Mouse (Mus musculus): ENCODE measurements at regions not wholly inside any gene's neighbourhood (a gene's known extent, or its start where the extent isn't known, plus 50 kb on each side); places are given as distances from the start of the nearest gene placed in this dataset.
A peak's percentile ranks its signal among the peaks of the same experiment; 100 is the strongest.

DNA sequence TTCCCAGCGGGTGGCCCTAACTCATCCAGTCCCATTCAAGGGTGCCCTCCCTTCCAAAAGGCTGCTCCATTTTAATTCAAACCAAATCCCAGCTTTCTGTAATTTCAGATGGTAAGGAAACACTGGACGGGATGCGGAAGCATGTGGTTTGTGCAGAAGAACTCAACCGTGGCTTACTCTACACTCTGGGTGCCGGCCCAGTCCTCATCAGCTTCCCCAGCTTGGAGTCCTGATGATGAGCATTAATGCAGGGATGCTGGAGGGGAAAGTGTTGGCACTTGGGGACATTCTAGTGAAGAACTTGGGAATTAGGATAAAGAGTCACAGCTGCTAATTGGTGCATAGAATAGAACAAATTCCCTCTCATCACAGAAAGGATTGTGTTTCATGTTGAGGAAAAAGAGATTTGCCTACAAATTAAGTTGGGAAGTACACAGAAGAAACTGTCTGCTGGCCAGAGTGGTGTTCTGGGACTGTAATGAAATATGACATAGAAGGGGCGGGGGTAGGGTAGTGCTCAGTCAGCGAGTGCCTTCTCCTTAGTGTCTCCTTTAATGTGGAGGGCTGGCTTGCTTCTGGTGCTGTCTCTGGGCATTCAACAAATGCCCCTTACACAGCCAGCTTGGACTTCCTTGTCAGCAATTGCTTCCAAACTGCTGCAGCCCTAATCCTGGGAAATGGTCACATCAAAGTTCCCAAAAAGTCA, 285.0 kb upstream of the Bmper start:
- 79% methylated on average over 7 of the region's 7 CpGs for WGBS
- Histone ChIP-seq H3K4me2 (no peak overlapping the region), H3K36me3 (no peaks in the 10 kb centered on the region), H3K9ac (no peak overlapping the region), H3K27ac (ENCODE audit: poor library complexity, severe bottlenecking) (no peak overlapping the region), H3K4me1 (replicated peaks) (no peaks in the 10 kb centered on the region), H3K4me3 (no peak overlapping the region), H3K9me3 (replicated peaks) (peaks cover 4% of the 10 kb centered on the region; the same call in 1 of the 2 replicates), H3K27me3 (replicated peaks) (no peaks in the 10 kb centered on the region)
- no peak for ATAC-seq (ENCODE audit: insufficient number of reproducible peaks, low FRiP score)

DNA sequence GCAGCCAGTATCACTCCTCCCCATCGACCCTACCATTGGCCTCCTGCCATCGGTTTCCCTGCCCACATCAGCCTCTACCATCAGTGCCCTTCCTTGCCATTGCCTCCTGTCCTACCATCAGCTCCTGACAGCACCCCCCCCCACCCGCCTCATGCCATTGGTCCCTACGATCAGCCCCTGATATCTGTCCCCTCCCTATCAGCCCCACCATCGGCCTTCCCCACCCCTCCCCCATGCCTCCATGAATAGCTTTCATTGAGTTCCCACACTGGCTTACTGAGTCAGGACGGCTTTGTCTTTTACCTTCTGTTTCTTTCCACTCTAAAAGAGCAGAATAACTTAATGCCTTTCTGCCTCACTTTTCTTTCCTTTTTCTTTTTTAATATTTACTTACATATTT, 277.9 kb upstream of the Bmper start:
- no peak overlapping the region for H3K9ac ChIP-seq
- no peak for ATAC-seq (ENCODE audit: insufficient number of reproducible peaks, low FRiP score)

DNA sequence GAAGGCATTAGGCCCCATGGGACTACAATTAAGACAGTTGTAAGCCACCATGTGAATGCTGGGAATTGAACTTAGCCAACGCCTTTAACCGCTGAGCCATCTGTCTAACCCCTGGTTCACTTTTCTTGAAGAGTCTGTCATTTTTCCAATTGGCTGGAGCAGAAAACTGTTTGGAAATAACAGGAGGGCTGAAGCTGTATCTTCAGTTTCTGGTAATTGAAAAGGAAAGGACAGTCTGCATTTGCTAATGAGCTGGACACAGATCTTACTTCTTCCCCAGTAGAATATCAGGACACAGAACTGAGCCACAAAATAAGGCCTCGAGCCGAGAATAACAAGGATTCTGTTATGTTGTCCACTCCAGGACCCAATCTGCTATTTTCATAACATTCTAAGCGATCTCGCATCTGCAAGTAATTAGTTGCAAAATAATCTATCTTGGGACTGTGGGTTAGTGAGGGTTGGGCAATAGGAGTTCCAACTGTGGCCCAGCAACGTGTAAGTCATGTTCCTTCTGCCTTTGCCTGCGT, 277.4 kb upstream of the Bmper start:
- Histone ChIP-seq H3K36me3 (no peaks in the 10 kb centered on the region), H3K4me1 (replicated peaks) (no peaks in the 10 kb centered on the region), H3K27me3 (replicated peaks) (no peaks in the 10 kb centered on the region), H3K4me2 (no peak overlapping the region), H3K9ac (no peak overlapping the region), H3K4me3 (no peak overlapping the region), H3K27ac (ENCODE audit: poor library complexity, severe bottlenecking) (no peak overlapping the region), H3K9me3 (replicated peaks) (no peaks in the 10 kb centered on the region)
- 79% methylated on average over 8 of the region's 8 CpGs for WGBS
- no peak for ATAC-seq (ENCODE audit: insufficient number of reproducible peaks, low FRiP score)

More for the DNA sequence above, 277.9 kb upstream of the Bmper start:
- Histone ChIP-seq H3K4me2 (no peak overlapping the region), H3K36me3 (no peaks in the 10 kb centered on the region), H3K4me1 (replicated peaks) (no peaks in the 10 kb centered on the region), H3K27ac (ENCODE audit: poor library complexity, severe bottlenecking) (no peak overlapping the region), H3K4me3 (no peak overlapping the region), H3K27me3 (replicated peaks) (no peaks in the 10 kb centered on the region), H3K9me3 (replicated peaks) (no peaks in the 10 kb centered on the region)
- WGBS: 68% methylated on average over 6 of the region's 6 CpGs

DNA sequence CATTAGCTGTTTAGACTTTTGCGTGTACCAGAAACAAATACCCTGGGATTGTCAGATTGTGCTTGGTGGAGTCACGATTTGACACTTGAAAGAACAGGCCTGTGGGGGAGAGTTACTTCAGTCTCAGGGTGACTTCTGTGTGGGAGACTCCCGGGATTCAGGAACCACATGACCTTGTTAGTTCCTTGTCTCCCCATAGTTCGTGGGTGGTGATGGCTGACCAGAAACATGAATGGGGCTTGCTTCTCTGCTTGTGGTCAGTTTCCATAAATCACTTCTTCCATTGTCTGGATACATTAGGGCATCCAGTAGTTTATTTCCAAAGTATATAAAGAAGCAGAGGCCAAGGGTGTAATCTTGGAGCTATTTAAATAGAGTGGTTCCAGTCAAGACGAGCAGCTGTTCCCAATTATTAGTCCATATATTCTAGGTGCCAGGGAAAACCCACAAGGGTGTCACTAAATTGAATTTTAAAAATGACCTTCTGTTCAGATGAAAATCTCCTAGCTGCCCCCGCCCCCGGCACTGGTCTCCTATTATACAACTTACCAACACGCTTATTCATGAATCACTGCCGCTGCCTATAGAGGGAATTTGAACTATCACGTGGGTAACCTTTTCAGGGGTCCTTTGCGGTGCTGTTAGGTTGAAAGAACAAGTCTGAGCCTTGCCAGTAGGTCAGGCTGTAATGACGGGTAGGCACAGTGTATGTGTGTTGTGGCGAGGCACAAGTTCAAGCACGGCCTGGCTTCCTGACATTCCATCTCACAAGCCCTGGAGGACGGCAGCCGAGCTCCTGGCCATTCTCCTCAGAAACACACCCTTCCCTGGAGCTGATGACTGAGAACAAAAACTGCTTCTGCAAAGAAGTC, 270.1 kb upstream of the Bmper start:
- no peaks in the 10 kb centered on the region for H3K9me3 ChIP-seq (replicated peaks)
- H3K27me3 ChIP-seq (replicated peaks): no peaks in the 10 kb centered on the region
- no peak overlapping the region for H3K4me3 ChIP-seq
- H3K27ac ChIP-seq (ENCODE audit: poor library complexity, severe bottlenecking): no peak overlapping the region
- no peak overlapping the region for H3K4me2 ChIP-seq
- ATAC-seq (ENCODE audit: insufficient number of reproducible peaks, low FRiP score): no peak
- H3K36me3 ChIP-seq: no peaks in the 10 kb centered on the region
- WGBS: 82% methylated on average over 16 of the region's 16 CpGs
- H3K9ac ChIP-seq: no peak overlapping the region
- no peaks in the 10 kb centered on the region for H3K4me1 ChIP-seq (replicated peaks)

DNA sequence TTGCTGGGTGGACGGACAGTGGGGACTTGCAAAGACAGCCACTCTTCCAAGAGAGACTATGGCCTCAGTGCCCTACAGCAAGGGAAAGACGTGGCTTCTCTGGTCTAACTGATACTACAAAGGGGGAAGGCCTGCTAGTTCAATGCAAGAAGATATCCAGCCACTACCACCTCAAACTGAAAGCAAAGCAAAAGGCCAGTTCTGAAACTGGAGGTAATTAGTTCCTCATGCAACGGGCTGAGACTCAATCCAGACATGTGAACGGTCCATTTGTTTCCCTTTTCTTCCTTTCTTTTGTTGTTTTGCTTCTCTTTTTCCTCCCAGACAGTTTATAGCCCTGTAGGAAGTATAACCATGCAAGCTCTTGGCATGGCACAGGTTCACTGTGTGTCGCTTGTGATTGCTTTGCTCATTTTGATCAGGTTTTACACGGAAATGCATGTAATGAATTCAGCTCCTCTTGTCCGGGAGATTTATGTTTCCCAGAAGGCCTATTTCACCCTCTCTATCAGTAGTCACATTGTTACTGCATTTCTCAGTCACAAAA, 260.5 kb upstream of the Bmper start:
- ATAC-seq (ENCODE audit: insufficient number of reproducible peaks, low FRiP score): no peak
- Histone ChIP-seq H3K4me3 (no peak overlapping the region), H3K4me2 (no peak overlapping the region), H3K4me1 (replicated peaks) (no peaks in the 10 kb centered on the region), H3K27me3 (replicated peaks) (no peaks in the 10 kb centered on the region), H3K9ac (no peak overlapping the region), H3K9me3 (replicated peaks) (peaks cover 3% of the 10 kb centered on the region; the same call in 1 of the 2 replicates), H3K36me3 (no peaks in the 10 kb centered on the region), H3K27ac (ENCODE audit: poor library complexity, severe bottlenecking) (no peak overlapping the region)
- WGBS: 74% methylated on average over 7 of the region's 7 CpGs

DNA sequence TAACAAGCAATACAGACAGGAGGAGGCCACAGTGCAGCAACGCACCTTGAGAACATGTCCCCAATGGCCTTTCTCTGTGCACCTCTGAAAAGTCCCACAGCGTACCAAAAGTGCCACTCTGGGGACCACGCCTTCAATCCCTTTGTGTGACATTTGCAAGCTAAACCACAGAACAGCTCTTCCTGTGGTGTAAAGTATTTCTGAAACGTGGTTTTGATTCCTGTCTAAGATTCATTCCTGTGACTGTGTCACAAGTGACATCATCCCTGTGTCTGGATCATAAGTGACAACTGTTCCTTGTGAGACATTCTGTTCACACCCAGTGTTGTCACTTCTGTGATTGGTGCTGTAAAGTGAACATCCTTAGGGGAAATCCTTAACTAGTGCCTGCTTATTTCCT, 251.6 kb upstream of the Bmper start:
- Histone ChIP-seq H3K27me3 (replicated peaks) (no peaks in the 10 kb centered on the region), H3K27ac (ENCODE audit: poor library complexity, severe bottlenecking) (no peak overlapping the region), H3K4me1 (replicated peaks) (peaks cover under 1% of the 10 kb centered on the region; the same call in 1 of the 2 replicates), H3K9ac (no peak overlapping the region), H3K36me3 (no peaks in the 10 kb centered on the region), H3K4me3 (no peak overlapping the region), H3K4me2 (no peak overlapping the region), H3K9me3 (replicated peaks) (no peaks in the 10 kb centered on the region)
- ATAC-seq (ENCODE audit: insufficient number of reproducible peaks, low FRiP score): no peak
- WGBS: 74% methylated on average over 4 of the region's 4 CpGs

DNA sequence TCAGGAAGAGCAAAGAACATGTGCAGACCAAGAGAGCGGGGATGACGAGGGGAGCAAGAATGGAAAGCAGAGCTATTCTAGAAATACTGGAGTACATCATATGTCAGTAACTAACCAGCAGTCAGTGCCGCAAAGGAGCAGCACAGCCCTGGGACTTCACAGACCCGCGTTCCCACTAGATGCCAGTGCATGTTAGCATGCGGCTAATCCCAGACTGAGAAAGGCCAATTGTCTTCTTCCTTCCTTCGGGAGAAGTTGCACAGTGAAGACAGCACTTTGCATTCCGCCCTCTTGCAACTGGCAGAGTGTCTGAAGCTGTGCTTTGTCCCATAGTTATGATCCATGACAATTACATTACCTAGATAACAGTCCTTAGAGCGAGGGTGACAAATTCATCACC, 246.1 kb upstream of the Bmper start:
- H3K36me3 ChIP-seq: no peaks in the 10 kb centered on the region
- 52% methylated on average over 9 of the region's 9 CpGs for WGBS

DNA sequence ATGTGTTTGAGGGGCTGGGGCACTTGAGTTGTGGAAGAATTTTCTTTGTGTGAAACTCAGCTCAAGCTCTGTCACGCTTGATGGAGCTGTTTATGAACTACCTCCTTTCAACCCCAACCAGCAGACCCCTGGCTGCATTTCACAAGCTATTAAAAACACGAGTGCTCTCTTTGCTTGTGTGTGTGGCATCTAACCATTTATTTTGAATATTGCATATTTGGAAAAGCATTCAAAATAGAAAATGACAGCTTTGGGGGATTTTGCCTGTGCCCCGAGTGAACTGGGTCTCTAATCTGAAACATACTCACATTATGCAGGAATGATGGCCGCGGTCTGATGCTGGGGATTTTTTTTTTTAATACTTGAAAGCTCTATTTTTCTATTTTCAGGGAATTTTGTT, 243.2 kb upstream of the Bmper start:
- no peak overlapping the region for H3K27ac ChIP-seq (ENCODE audit: poor library complexity, severe bottlenecking)
- no peak overlapping the region for H3K9ac ChIP-seq
- H3K27me3 ChIP-seq (replicated peaks): no peaks in the 10 kb centered on the region
- H3K9me3 ChIP-seq (replicated peaks): no peaks in the 10 kb centered on the region
- ATAC-seq (ENCODE audit: insufficient number of reproducible peaks, low FRiP score): no peak
- H3K4me3 ChIP-seq: no peak overlapping the region
- H3K4me1 ChIP-seq (replicated peaks): peaks cover 6% of the 10 kb centered on the region; the same call in 1 of the 2 replicates
- 81% methylated on average over 5 of the region's 5 CpGs for WGBS
- no peaks in the 10 kb centered on the region for H3K36me3 ChIP-seq
- no peak overlapping the region for H3K4me2 ChIP-seq

More for the DNA sequence above, 246.1 kb upstream of the Bmper start:
- Histone ChIP-seq H3K9me3 (replicated peaks) (no peaks in the 10 kb centered on the region), H3K4me1 (replicated peaks) (peaks cover 6% of the 10 kb centered on the region; the same call in 1 of the 2 replicates), H3K9ac (no peak overlapping the region), H3K27me3 (replicated peaks) (no peaks in the 10 kb centered on the region), H3K4me2 (peak overlapping the region; percentile 31; the same call in 1 of the 2 replicates), H3K4me3 (no peak overlapping the region), H3K27ac (ENCODE audit: poor library complexity, severe bottlenecking) (no peak overlapping the region)
- no peak for ATAC-seq (ENCODE audit: insufficient number of reproducible peaks, low FRiP score)

DNA sequence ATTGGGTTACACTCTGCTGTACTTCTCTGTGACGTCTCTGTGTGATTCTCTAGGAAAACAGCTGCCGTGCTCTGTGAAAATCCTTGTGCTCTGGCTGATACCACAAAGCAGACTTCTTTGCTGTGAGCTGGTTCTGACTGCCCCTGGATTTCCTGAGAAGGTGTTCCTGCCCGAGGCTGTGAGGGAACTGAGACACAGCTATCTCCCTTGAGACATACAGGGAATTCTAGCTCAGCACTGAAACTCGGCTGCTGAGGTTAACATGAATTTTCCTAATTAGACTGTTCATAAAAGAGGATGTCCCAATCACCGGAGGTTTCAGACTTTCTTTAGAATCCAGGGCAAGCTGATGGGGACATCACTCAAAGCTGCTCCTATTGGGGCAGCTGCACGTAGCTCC, 233.4 kb upstream of the Bmper start:
- WGBS: 67% methylated on average over 6 of the region's 6 CpGs
- no peak overlapping the region for H3K4me2 ChIP-seq
- H3K9me3 ChIP-seq (replicated peaks): no peaks in the 10 kb centered on the region
- H3K27ac ChIP-seq (ENCODE audit: poor library complexity, severe bottlenecking): no peak overlapping the region
- H3K4me3 ChIP-seq: no peak overlapping the region
- no peaks in the 10 kb centered on the region for H3K4me1 ChIP-seq (replicated peaks)
- H3K27me3 ChIP-seq (replicated peaks): no peaks in the 10 kb centered on the region
- no peaks in the 10 kb centered on the region for H3K36me3 ChIP-seq
- no peak overlapping the region for H3K9ac ChIP-seq
- no peak for ATAC-seq (ENCODE audit: insufficient number of reproducible peaks, low FRiP score)

DNA sequence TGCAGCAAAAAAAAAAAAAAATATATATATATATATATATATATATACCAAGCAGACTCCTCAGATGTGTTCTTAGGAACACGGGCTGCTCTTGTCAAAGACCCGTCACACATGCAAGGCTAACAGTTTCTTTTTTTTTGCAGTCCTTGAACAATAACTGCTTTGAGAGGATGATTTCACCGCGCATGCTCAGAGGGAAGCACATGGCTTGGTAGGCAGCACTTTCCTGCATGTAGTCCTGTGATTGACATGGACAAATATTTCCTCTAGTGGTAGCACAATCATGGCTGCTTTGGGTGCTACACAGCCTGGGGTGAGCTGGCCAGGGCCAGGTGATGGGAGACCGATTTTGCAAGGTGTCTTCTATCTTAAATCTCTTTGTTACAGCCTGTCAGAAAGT, 229.3 kb upstream of the Bmper start:
- Histone ChIP-seq H3K36me3 (no peaks in the 10 kb centered on the region), H3K4me2 (no peak overlapping the region), H3K9ac (no peak overlapping the region), H3K4me3 (no peak overlapping the region), H3K4me1 (replicated peaks) (no peaks in the 10 kb centered on the region), H3K9me3 (replicated peaks) (no peaks in the 10 kb centered on the region), H3K27me3 (replicated peaks) (no peaks in the 10 kb centered on the region), H3K27ac (ENCODE audit: poor library complexity, severe bottlenecking) (no peak overlapping the region)
- 71% methylated on average over 5 of the region's 5 CpGs for WGBS
- ATAC-seq (ENCODE audit: insufficient number of reproducible peaks, low FRiP score): no peak

DNA sequence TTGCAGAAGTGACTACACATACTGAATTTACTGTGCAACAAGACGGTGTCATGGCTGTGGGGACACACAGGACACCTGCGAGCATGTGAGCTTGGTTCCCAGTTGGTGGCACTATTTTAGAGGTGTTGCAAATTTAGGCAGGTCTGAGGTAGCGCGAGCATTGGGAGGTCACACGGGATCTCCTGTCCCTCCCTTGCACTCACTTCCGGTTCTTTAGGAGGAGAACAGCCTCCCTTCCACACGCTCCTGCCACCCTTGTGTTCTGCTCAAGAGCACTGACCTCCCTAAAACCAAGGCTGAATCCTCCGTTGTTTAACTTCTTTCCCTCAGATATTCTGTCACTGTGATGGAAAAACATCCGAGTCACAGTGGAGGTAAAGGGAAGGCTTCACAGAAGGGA, 227.3 kb upstream of the Bmper start:
- Histone ChIP-seq H3K4me2 (no peak overlapping the region), H3K27me3 (replicated peaks) (no peaks in the 10 kb centered on the region), H3K9me3 (replicated peaks) (no peaks in the 10 kb centered on the region), H3K36me3 (no peaks in the 10 kb centered on the region), H3K4me3 (no peak overlapping the region), H3K9ac (no peak overlapping the region), H3K27ac (ENCODE audit: poor library complexity, severe bottlenecking) (no peak overlapping the region), H3K4me1 (replicated peaks) (no peaks in the 10 kb centered on the region)
- no peak for ATAC-seq (ENCODE audit: insufficient number of reproducible peaks, low FRiP score)
- WGBS: 65% methylated on average over 9 of the region's 9 CpGs

All from heart, embryonic 12.5 days (tissue).